Mouse (Mus musculus): Measurements from ENCODE around the gene Qsox1. TPM values are rescaled to one million over a fixed set of nuclear protein-coding genes. Genes with fewer than 3 reads are reported as not detected.

Gene Qsox1
- polyA plus RNA-seq, 1 experiment: 113 TPM

DNA sequence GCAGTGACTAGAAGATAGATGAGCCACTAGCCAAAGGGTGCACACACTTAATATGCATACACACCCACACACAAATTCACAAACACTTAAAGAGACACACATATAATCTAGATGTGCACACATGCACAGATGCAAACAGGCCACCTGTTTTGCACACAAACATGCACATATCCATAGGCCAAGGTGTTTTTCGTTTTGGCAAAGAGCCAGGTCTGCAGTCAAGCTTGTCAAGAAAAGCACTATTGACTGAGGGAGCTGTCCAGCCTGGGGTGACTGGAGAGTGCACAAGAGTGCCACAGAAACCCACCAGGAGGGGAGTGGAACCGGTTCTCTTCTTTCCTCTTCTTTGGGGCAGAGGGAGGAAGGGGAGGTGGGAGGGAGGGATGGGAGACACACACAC lies 81.5 kb downstream of the Qsox1 start:
- Histone ChIP-seq H3K27ac (ENCODE audit: control insufficient read depth, insufficient read depth, low read depth, low read length) (no peak overlapping the region), H3K4me3 (ENCODE audit: control insufficient read depth, low read depth, low read length) (no peak overlapping the region), H3K27me3 (ENCODE audit: control insufficient read depth, insufficient read depth, low read length) (no peaks in the 10 kb centered on the region), H3K4me1 (ENCODE audit: control insufficient read depth, insufficient read depth, low read length) (peaks cover 6% of the 10 kb centered on the region), H3K36me3 (ENCODE audit: control insufficient read depth, insufficient read depth, low read length) (no peaks in the 10 kb centered on the region)
- TF ChIP-seq CTCF (IDR thresholded peaks at IDR 0.05; ENCODE audit: control insufficient read depth, insufficient read depth, insufficient replicate concordance, low read depth, low read length): no peak
- no peak for TF ChIP-seq POLR2A (IDR thresholded peaks at IDR 0.05; ENCODE audit: control insufficient read depth, low read depth, low read length)

- no peaks in the 10 kb centered on the region for H3K36me3 ChIP-seq (ENCODE audit: control insufficient read depth, insufficient read depth, low read length)
- no peak overlapping the region for H3K27ac ChIP-seq (ENCODE audit: control insufficient read depth, insufficient read depth, low read depth, low read length)
- H3K4me3 ChIP-seq (ENCODE audit: control insufficient read depth, low read depth, low read length): peak overlapping the region; percentile 10; the same call in 1 of the 2 replicates
Measured at GRCm38 (mm10) chr1:155729113-155729795, 83.4 kb downstream of the Qsox1 start.

DNA sequence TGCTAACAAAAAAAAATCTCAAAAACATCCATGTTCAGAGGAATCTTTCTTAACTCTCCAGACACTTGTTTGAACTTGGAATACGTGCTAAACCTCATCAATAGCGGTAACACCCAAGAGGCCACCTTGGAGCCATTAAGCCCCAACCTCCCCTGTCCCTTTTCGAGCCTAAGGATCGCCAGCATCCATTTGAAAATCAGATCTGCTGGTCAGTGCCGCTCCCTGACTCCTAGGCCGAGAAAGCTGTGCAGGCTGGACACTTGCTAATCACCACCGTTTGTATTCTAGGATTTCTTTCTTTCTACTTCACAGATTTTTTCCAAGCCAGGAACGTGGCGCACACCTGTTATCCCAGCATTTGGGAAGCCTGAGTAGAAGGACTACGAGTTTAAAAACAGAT lies 84.9 kb downstream of the Qsox1 start:
- Histone ChIP-seq H3K4me3 (ENCODE audit: control insufficient read depth, low read depth, low read length) (no peak overlapping the region), H3K36me3 (ENCODE audit: control insufficient read depth, insufficient read depth, low read length) (no peaks in the 10 kb centered on the region), H3K27ac (ENCODE audit: control insufficient read depth, insufficient read depth, low read depth, low read length) (no peak overlapping the region), H3K4me1 (ENCODE audit: control insufficient read depth, insufficient read depth, low read length) (peaks cover 6% of the 10 kb centered on the region), H3K27me3 (ENCODE audit: control insufficient read depth, insufficient read depth, low read length) (no peaks in the 10 kb centered on the region)
- TF ChIP-seq CTCF (IDR thresholded peaks at IDR 0.05; ENCODE audit: control insufficient read depth, insufficient read depth, insufficient replicate concordance, low read depth, low read length) (no peak), POLR2A (IDR thresholded peaks at IDR 0.05; ENCODE audit: control insufficient read depth, low read depth, low read length) (no peak)

More at GRCm38 (mm10) chr1:155729113-155729795, 83.4 kb downstream of the Qsox1 start:
- Histone ChIP-seq H3K4me1 (ENCODE audit: control insufficient read depth, insufficient read depth, low read length) (peaks cover 6% of the 10 kb centered on the region), H3K27me3 (ENCODE audit: control insufficient read depth, insufficient read depth, low read length) (no peaks in the 10 kb centered on the region)
- TF ChIP-seq CTCF (IDR thresholded peaks at IDR 0.05; ENCODE audit: control insufficient read depth, insufficient read depth, insufficient replicate concordance, low read depth, low read length) (no peak), POLR2A (IDR thresholded peaks at IDR 0.05; ENCODE audit: control insufficient read depth, low read depth, low read length) (no peak)

Other genes with a start within 250 kb of the Qsox1 start
- 0.07 and 0.16 TPM in 2 replicates for gene Lhx4, start 61.2 kb downstream of the Qsox1 start, polyA plus RNA-seq (2012; rRNA removed)
- 36.7 and 43.6 TPM in 2 replicates for gene Cep350, start 160.4 kb upstream of the Qsox1 start, polyA plus RNA-seq (2012; rRNA removed)
- 55.4 and 59.8 TPM in 2 replicates for gene Tor1aip2, start 222.5 kb upstream of the Qsox1 start, polyA plus RNA-seq (2012; rRNA removed)
- 223 and 268 TPM in 2 replicates for gene Tor1aip1, start 223.6 kb upstream of the Qsox1 start, polyA plus RNA-seq (2012; rRNA removed)

Data from testis, adult 2 months (tissue).